In genomic region chr3:29421634-29422033, GRCm38 (mm10) we compare ENCODE assay signal across 16 mouse cellular contexts.
A peak's percentile ranks its signal among the peaks of the same experiment; 100 is the strongest.
DNase-seq lines count a peak whose midpoint lies in the region; ATAC-seq lines count a peak whose summit lies in the region.
"Had no signal": no experiment of that assay in that cellular context is flagged by ENCODE, and none has a peak within 500 bp of the region (broad histone marks: within the 10 kb centered on the region; RNA-seq: fewer than 3 reads in every experiment).

No protein-coding gene starts in this region.

- H3K36me3 ChIP-seq in forebrain, embryonic 16.5 days (ENCODE audit: control insufficient read depth, insufficient read depth): no peaks in the 10 kb centered on the region
- no peaks in the 10 kb centered on the region for H3K36me3 ChIP-seq in forebrain, embryonic 10.5 days (replicated peaks)
- H3K36me3 ChIP-seq in midbrain, embryonic 15.5 days (replicated peaks): no peaks in the 10 kb centered on the region
- H3K36me3 ChIP-seq: embryonic facial prominence, embryonic 10.5 days; embryonic facial prominence, embryonic 12.5 days; forebrain, embryonic 15.5 days had no signal

- H3K27ac ChIP-seq in forebrain, embryonic 16.5 days (ENCODE audit: low read length): no peak overlapping the region
- H3K27ac ChIP-seq in forebrain, embryonic 10.5 days: no peak overlapping the region
- no peak overlapping the region for H3K27ac ChIP-seq in midbrain, embryonic 15.5 days
- H3K27ac ChIP-seq: embryonic facial prominence, embryonic 10.5 days; embryonic facial prominence, embryonic 12.5 days; forebrain, embryonic 15.5 days had no signal

- no peak overlapping the region for H3K4me2 ChIP-seq in forebrain, embryonic 16.5 days (ENCODE audit: low read length)
- H3K4me2 ChIP-seq in midbrain, embryonic 15.5 days: no peak overlapping the region
- H3K4me2 ChIP-seq: embryonic facial prominence, embryonic 12.5 days; forebrain, embryonic 15.5 days had no signal

- no peak for DNase-seq in forebrain, embryonic 10.5 days (ENCODE audit: extremely low spot score, low spot score)
- peak; percentile 19 for DNase-seq in brain, adult 2 months (ENCODE audit: low read depth, low spot score)
- DNase-seq in brain, embryonic 18.5 days (ENCODE audit: low read depth, low spot score): peak; percentile 50
- DNase-seq: adrenal gland, adult 8-10 months; adrenal gland, postnatal 14 days; adrenal gland, postnatal 36 days; cerebellum, adult 11-12 months; cerebellum, adult 2 months; cerebellum, adult 9-10 months; cerebellum, postnatal 10 days; cerebellum, postnatal 25 days had no signal

- H3K9ac ChIP-seq in forebrain, embryonic 16.5 days (replicated peaks; ENCODE audit: low read depth, low read length): no peak overlapping the region
- no peak overlapping the region for H3K9ac ChIP-seq in midbrain, embryonic 15.5 days
- H3K9ac ChIP-seq: embryonic facial prominence, embryonic 12.5 days; forebrain, embryonic 15.5 days had no signal

- no peak overlapping the region for H3K4me3 ChIP-seq in forebrain, embryonic 16.5 days (replicated peaks; ENCODE audit: low read length)
- H3K4me3 ChIP-seq in forebrain, embryonic 10.5 days: no peak overlapping the region
- H3K4me3 ChIP-seq in midbrain, embryonic 15.5 days: no peak overlapping the region
- H3K4me3 ChIP-seq: embryonic facial prominence, embryonic 10.5 days; embryonic facial prominence, embryonic 12.5 days; forebrain, embryonic 15.5 days had no signal

- H3K9me3 ChIP-seq in forebrain, embryonic 16.5 days (ENCODE audit: control insufficient read depth, low read length): no peaks in the 10 kb centered on the region
- H3K9me3 ChIP-seq in forebrain, embryonic 10.5 days: no peaks in the 10 kb centered on the region
- H3K9me3 ChIP-seq in midbrain, embryonic 15.5 days: no peaks in the 10 kb centered on the region
- H3K9me3 ChIP-seq: embryonic facial prominence, embryonic 10.5 days; embryonic facial prominence, embryonic 12.5 days; forebrain, embryonic 15.5 days had no signal

- WGBS in forebrain, embryonic 16.5 days: 72% methylated on average over 2 of the region's 2 CpGs
- 96% methylated on average over 2 of the region's 2 CpGs for WGBS in forebrain, embryonic 10.5 days
- 87% methylated on average over 2 of the region's 2 CpGs for whole genome bisulfite sequencing in midbrain, embryonic 15.5 days

- no peaks in the 10 kb centered on the region for H3K4me1 ChIP-seq in forebrain, embryonic 16.5 days (replicated peaks; ENCODE audit: control insufficient read depth, insufficient read depth, low read length)
- H3K4me1 ChIP-seq in forebrain, embryonic 10.5 days: peaks cover 4% of the 10 kb centered on the region
- no peaks in the 10 kb centered on the region for H3K4me1 ChIP-seq in midbrain, embryonic 15.5 days
- H3K4me1 ChIP-seq: embryonic facial prominence, embryonic 10.5 days; embryonic facial prominence, embryonic 12.5 days; forebrain, embryonic 15.5 days had no signal

- peak; percentile 58 for ATAC-seq in forebrain, embryonic 16.5 days
- no peak for ATAC-seq in midbrain, embryonic 15.5 days (replicated peaks)
- ATAC-seq: forebrain, embryonic 15.5 days had no signal

- H3K27me3 ChIP-seq in forebrain, embryonic 16.5 days (replicated peaks; ENCODE audit: control insufficient read depth, insufficient read depth, low read length): no peaks in the 10 kb centered on the region
- H3K27me3 ChIP-seq in forebrain, embryonic 10.5 days (ENCODE audit: poor library complexity, severe bottlenecking): no peaks in the 10 kb centered on the region
- H3K27me3 ChIP-seq in midbrain, embryonic 15.5 days (replicated peaks): no peaks in the 10 kb centered on the region
- H3K27me3 ChIP-seq: embryonic facial prominence, embryonic 12.5 days; forebrain, embryonic 15.5 days had no signal
